8 mouse cellular contexts compared by ENCODE assay signal in genomic region chr13:23450398-23450797, GRCm38 (mm10). TPM values are rescaled to one million over a fixed set of nuclear protein-coding genes. Genes with fewer than 3 reads are reported as not detected.
A peak's percentile ranks its signal among the peaks of the same experiment; 100 is the strongest.
DNase-seq lines count a peak whose midpoint lies in the region; ATAC-seq and TF ChIP-seq lines count a peak whose summit lies in the region.

No protein-coding gene starts in this region.

- no peaks in the 10 kb centered on the region for H3K27me3 ChIP-seq in heart, embryonic 11.5 days (ENCODE audit: control insufficient read depth, insufficient read depth, low read length)
- no peaks in the 10 kb centered on the region for H3K27me3 ChIP-seq in kidney, embryonic 16.5 days (ENCODE audit: insufficient read depth, low read length)
- H3K27me3 ChIP-seq in midbrain, embryonic 16.5 days (ENCODE audit: control insufficient read depth, insufficient read depth, low read depth, low read length) = no peaks in the 10 kb centered on the region

- no peak for TF ChIP-seq CTCF in embryonic fibroblast, embryonic 13.5 days (IDR thresholded peaks at IDR 0.05; ENCODE audit: borderline replicate concordance, insufficient read depth, low read length)

- peaks cover 3% of the 10 kb centered on the region; the same call in 1 of the 2 replicates for H3K4me1 ChIP-seq in embryonic fibroblast, embryonic 13.5 days (ENCODE audit: control insufficient read depth, insufficient read depth, low read length)
- 0 out of 2 replicates have a peak, but pooled peaks cover 3% of the 10 kb centered on the region for H3K4me1 ChIP-seq in heart, embryonic 11.5 days (ENCODE audit: control insufficient read depth, insufficient read depth, low read length)
- peaks cover 5% of the 10 kb centered on the region; the same call in 1 of the 2 replicates for H3K4me1 ChIP-seq in kidney, embryonic 16.5 days (ENCODE audit: insufficient read depth, low read length)
- peaks cover 7% of the 10 kb centered on the region for H3K4me1 ChIP-seq in midbrain, embryonic 16.5 days (ENCODE audit: control insufficient read depth, insufficient read depth, low read length)

- peak overlapping the region; percentile 72 for H3K9ac ChIP-seq in heart, embryonic 11.5 days (ENCODE audit: low read depth, low read length)
- peak overlapping the region; percentile 65 for H3K9ac ChIP-seq in kidney, embryonic 16.5 days (replicated peaks; ENCODE audit: low read length)
- H3K9ac ChIP-seq in midbrain, embryonic 16.5 days (ENCODE audit: low read depth, low read length) = peak overlapping the region; percentile 71

- H3K9me3 ChIP-seq in heart, embryonic 11.5 days (replicated peaks; ENCODE audit: control insufficient read depth, low read length) = no peaks in the 10 kb centered on the region
- H3K9me3 ChIP-seq in kidney, embryonic 16.5 days (ENCODE audit: low read length) = no peaks in the 10 kb centered on the region
- H3K9me3 ChIP-seq in midbrain, embryonic 16.5 days (replicated peaks; ENCODE audit: control insufficient read depth, low read length, poor library complexity, severe bottlenecking) = no peaks in the 10 kb centered on the region

- no peak for TF ChIP-seq POLR2A in embryonic fibroblast, embryonic 13.5 days (IDR thresholded peaks at IDR 0.05; ENCODE audit: low read depth, low read length)

- no peak overlapping the region for H3K27ac ChIP-seq in embryonic fibroblast, embryonic 13.5 days (ENCODE audit: insufficient read depth, low read length)
- H3K27ac ChIP-seq in heart, embryonic 11.5 days (ENCODE audit: low read depth, low read length) = 0 out of 2 replicates have a peak overlapping the region, but pooled peaks have one; percentile 35
- H3K27ac ChIP-seq in kidney, embryonic 16.5 days (ENCODE audit: low read length) = no peak overlapping the region
- H3K27ac ChIP-seq in midbrain, embryonic 16.5 days (ENCODE audit: low read length) = peak overlapping the region; percentile 48

- peak overlapping the region; percentile 87 for H3K4me3 ChIP-seq in embryonic fibroblast, embryonic 13.5 days (ENCODE audit: insufficient read depth, low read length)
- H3K4me3 ChIP-seq in heart, embryonic 11.5 days (ENCODE audit: low read depth, low read length) = peak overlapping the region; percentile 67
- peak overlapping the region; percentile 62 for H3K4me3 ChIP-seq in kidney, embryonic 16.5 days (ENCODE audit: low read length)
- H3K4me3 ChIP-seq in midbrain, embryonic 16.5 days (ENCODE audit: low read depth, low read length) = peak overlapping the region; percentile 56

- under 1% methylated on average over 15 of the region's 15 CpGs for WGBS in heart, embryonic 11.5 days (ENCODE audit: insufficient replicate concordance)
- WGBS in kidney, embryonic 16.5 days = under 1% methylated on average over 15 of the region's 15 CpGs
- WGBS in midbrain, embryonic 16.5 days = under 1% methylated on average over 15 of the region's 15 CpGs

- 0 out of 2 replicates have a peak, but pooled peaks have one; percentile 51 for ATAC-seq in heart, embryonic 11.5 days (replicated peaks; ENCODE audit: insufficient number of reproducible peaks, low FRiP score, low TSS enrichment)
- peak; percentile 30; the same call in 1 of the 2 replicates for ATAC-seq in kidney, embryonic 16.5 days (ENCODE audit: low FRiP score, low TSS enrichment)
- 0 out of 2 replicates have a peak, but pooled peaks have one; percentile 18 for ATAC-seq in midbrain, embryonic 16.5 days

- peak; percentile 93 for DNase-seq in 416B (ENCODE audit: low read depth)
- DNase-seq in adrenal gland, postnatal 4 days (ENCODE audit: low spot score in 2 of 2) = peak; percentile 44 to 46
- peak; percentile 94 for DNase-seq in liver
- DNase-seq in spleen, postnatal 36 days (ENCODE audit: low spot score in 2 of 2) = peak; percentile 73 to 82

- peak overlapping the region; percentile 74 for H3K4me2 ChIP-seq in heart, embryonic 11.5 days
- peak overlapping the region; percentile 79 for H3K4me2 ChIP-seq in kidney, embryonic 16.5 days (replicated peaks; ENCODE audit: low read depth, low read length)
- peak overlapping the region; percentile 77 for H3K4me2 ChIP-seq in midbrain, embryonic 16.5 days (ENCODE audit: low read length)

- no peaks in the 10 kb centered on the region for H3K36me3 ChIP-seq in heart, embryonic 11.5 days (ENCODE audit: control insufficient read depth, insufficient read depth, low read length)
- no peaks in the 10 kb centered on the region for H3K36me3 ChIP-seq in kidney, embryonic 16.5 days (ENCODE audit: insufficient read depth, low read length)
- H3K36me3 ChIP-seq in midbrain, embryonic 16.5 days (ENCODE audit: control insufficient read depth, insufficient read depth, low read length) = no peaks in the 10 kb centered on the region

RNA-seq across cellular contexts. Expression of gene Btn1a1, which starts 15.3 kb away (rescaled TPM):
- under 1 TPM; 0.20 to 0.87 TPM for total RNA-seq in adrenal gland, postnatal 4 days (2021)
- polyA plus RNA-seq in embryonic fibroblast, embryonic 13.5 days (2011; ENCODE audit: insufficient read length, low read depth, missing spikeins) = not detected in 2 replicates
- 0.97 and 1.7 TPM in 2 replicates for polyA plus RNA-seq in heart, embryonic 11.5 days (2014; fragmentation: Nextera tagmentation; extraction: Ambion mirVana)
- 0.08 and 0.11 TPM in 2 replicates for polyA plus RNA-seq in kidney, embryonic 16.5 days (2015; fragmentation: Nextera tagmentation; extraction: Ambion mirVana)
- polyA plus RNA-seq in midbrain, embryonic 16.5 days (2015; fragmentation: Nextera tagmentation; extraction: Ambion mirVana) = 0.10 and 0.31 TPM in 2 replicates

RNA-seq across cellular contexts. Expression of gene Abt1, which starts 26.7 kb away (rescaled TPM):
- 1 to 10 TPM; 7.9 to 8.9 TPM for total RNA-seq in adrenal gland, postnatal 4 days (2021)
- 4.2 and 4.7 TPM in 2 replicates for polyA plus RNA-seq in embryonic fibroblast, embryonic 13.5 days (2011; ENCODE audit: insufficient read length, low read depth, missing spikeins)
- polyA plus RNA-seq in heart, embryonic 11.5 days (2014; fragmentation: Nextera tagmentation; extraction: Ambion mirVana) = 8.9 and 9.8 TPM in 2 replicates
- 13.7 and 14.6 TPM in 2 replicates for polyA plus RNA-seq in kidney, embryonic 16.5 days (2015; fragmentation: Nextera tagmentation; extraction: Ambion mirVana)
- 9.1 and 11.0 TPM in 2 replicates for polyA plus RNA-seq in midbrain, embryonic 16.5 days (2015; fragmentation: Nextera tagmentation; extraction: Ambion mirVana)

RNA-seq across cellular contexts. Expression of gene Btn2a2, which starts 38.3 kb away (rescaled TPM):
- total RNA-seq in adrenal gland, postnatal 4 days (2021) = under 1 TPM in 1 of 2 experiments, not detected in 1; 0.17 TPM
- polyA plus RNA-seq in embryonic fibroblast, embryonic 13.5 days (2011; ENCODE audit: insufficient read length, low read depth, missing spikeins) = not detected in 2 replicates
- 0.59 and 0.80 TPM in 2 replicates for polyA plus RNA-seq in heart, embryonic 11.5 days (2014; fragmentation: Nextera tagmentation; extraction: Ambion mirVana)
- polyA plus RNA-seq in kidney, embryonic 16.5 days (2015; fragmentation: Nextera tagmentation; extraction: Ambion mirVana) = 0.50 and 0.54 TPM in 2 replicates
- polyA plus RNA-seq in midbrain, embryonic 16.5 days (2015; fragmentation: Nextera tagmentation; extraction: Ambion mirVana) = 0.15 TPM in 1 of 2 replicates, not detected in the other

Comparison
In these comparisons a context has a peak if more than half of its experiments do, and no peak if none do; other contexts are left out.
1. H3K27ac ChIP-seq: peak in heart, embryonic 11.5 days (single experiment) and midbrain, embryonic 16.5 days (single experiment); none in embryonic fibroblast, embryonic 13.5 days (single experiment) and kidney, embryonic 16.5 days (single experiment).
2. Peak in every context shown above with its lines, with median percentiles within 50 percentile points of each other: DNase-seq, H3K4me3 ChIP-seq, ATAC-seq, H3K4me2 ChIP-seq and H3K9ac ChIP-seq.